Mouse (Mus musculus) retina, postnatal 1 day (tissue): Measurements from ENCODE around the gene Galnt7.

Experiments
- DNase-seq: peaks from one replicate; pipeline ENCODE4 v3.0.0-alpha.2; 2012

The Galnt7 gene

GRCm38 (mm10) chr8:57491873-57492272 lies 161.0 kb downstream of the Galnt7 start:
- no peak for DNase-seq

- DNase-seq = no peak
Measured at GRCm38 (mm10) chr8:57489896-57490295, 162.9 kb downstream of the Galnt7 start.

- DNase-seq = no peak
Measured at GRCm38 (mm10) chr8:57489366-57489765, 163.5 kb downstream of the Galnt7 start.

- DNase-seq = peak; percentile 77
Measured at GRCm38 (mm10) chr8:57488312-57488765, 164.5 kb downstream of the Galnt7 start.

- peak; percentile 99 for DNase-seq
Measured at GRCm38 (mm10) chr8:57487441-57488155, 165.2 kb downstream of the Galnt7 start, which contains the start of gene Sap30. TSS of gene Sap30 (minus strand) at chr8:57487860.

GRCm38 (mm10) chr8:57486491-57487440 lies 166.1 kb downstream of the Galnt7 start:
- DNase-seq = peak; percentile 71

GRCm38 (mm10) chr8:57480606-57481005 lies 172.2 kb downstream of the Galnt7 start:
- no peak for DNase-seq

GRCm38 (mm10) chr8:57479700-57480099 lies 173.1 kb downstream of the Galnt7 start:
- DNase-seq = no peak

- DNase-seq = no peak
Measured at GRCm38 (mm10) chr8:57478406-57478805, 174.4 kb downstream of the Galnt7 start.
